Mouse (Mus musculus): ENCODE measurements around the gene Yipf6.

Gene Yipf6
- long read RNA-seq, experiment 1, full-length matches to known transcripts, result 7 of 17 reads
- long read RNA-seq, experiment 1, partial matches to known transcripts, result 2 of 17 reads
- long read RNA-seq, experiment 1, other reads (novel, unspliced or antisense), result 8 of 17 reads
- long read RNA-seq, experiment 2, full-length matches to known transcripts, result 10 of 11 reads
- long read RNA-seq, experiment 2, partial matches to known transcripts, result 0 of 11 reads
- long read RNA-seq, experiment 2, other reads (novel, unspliced or antisense), result 1 of 11 reads

DNA sequence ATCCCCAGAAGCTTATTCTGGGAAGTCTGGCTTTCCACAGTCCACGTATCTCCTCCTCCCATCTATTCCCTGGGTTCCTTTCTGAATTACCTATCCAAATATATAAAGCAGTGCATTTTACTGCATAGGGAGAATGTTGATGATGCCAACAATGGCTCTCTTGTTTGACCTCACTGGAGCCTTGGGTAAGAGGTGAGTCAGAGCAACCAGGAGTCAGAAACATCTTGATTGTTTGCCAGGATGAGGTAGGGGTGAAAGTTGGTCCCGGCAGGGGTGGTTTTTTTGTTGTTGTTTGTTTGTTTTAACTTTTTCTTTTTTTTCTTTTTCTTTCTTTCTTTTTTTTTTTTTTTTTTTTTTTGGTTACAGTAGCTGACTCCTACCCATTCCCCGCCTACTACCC, at the start of gene Yipf6:
Gene Yipf6, plus strand, starts transcription at position 216 of the 400 bp plus-strand sequence.
- intact Hi-C loops (cut with DNase I), result no loop called here

DNA sequence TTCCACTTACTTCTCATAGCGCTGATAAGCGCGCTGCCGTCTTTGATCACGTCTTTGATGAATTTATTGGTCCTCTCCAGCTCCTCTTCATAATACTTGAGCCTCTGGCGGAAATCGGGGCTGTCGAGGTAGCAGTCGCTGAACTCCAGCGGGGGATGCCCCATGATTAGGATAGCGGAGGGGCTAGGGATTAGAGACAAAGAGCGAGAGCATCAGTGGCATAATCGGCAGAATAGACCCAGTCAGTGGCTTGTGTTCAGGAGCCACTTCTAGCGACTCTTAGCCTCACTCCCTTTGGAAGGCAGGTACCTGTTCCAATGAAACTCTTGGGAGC, 46.1 kb upstream of the Yipf6 start:
- intact Hi-C loops (cut with DNase I), result no loop called here

DNA sequence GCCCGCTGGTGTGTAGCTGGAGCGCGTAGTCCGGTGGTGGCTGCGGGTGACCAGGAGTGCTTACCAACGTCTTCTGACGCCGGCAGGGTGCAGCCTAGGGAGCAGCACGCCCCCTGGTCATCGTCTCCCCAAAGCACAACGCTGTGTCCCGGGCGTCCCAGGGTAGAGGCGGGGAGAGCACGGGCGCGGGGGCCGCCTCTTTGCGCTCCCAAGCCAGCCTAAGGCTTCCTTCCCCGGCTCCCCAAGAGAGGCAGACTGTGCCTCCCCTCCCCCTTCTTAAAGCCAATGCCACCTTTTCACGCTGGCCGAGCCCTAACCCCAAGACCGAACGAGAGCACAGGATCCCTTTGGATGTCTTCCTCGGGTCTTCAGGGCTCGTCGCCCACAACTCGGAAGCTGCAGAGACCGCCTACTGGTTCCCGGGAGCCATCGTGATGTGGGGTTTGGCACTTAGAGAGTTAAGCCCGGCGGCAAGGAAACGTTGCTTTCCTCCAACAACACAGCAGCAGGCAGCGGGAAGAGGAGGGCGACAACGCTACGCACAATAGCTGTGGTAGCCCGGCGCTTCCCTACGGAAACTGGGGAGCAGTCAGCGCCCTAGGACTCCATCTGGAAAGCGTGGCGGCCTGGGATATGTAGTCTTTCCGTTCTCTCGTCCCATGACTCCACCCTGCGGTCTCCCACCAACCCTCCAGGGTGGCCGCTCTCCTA, 45.6 kb upstream of the Yipf6 start, which contains the start of gene Ophn1:
Gene Ophn1, minus strand, starts transcription at position 620 of the 711 bp plus-strand sequence.
- intact Hi-C loops (cut with DNase I), result no loop called here

DNA sequence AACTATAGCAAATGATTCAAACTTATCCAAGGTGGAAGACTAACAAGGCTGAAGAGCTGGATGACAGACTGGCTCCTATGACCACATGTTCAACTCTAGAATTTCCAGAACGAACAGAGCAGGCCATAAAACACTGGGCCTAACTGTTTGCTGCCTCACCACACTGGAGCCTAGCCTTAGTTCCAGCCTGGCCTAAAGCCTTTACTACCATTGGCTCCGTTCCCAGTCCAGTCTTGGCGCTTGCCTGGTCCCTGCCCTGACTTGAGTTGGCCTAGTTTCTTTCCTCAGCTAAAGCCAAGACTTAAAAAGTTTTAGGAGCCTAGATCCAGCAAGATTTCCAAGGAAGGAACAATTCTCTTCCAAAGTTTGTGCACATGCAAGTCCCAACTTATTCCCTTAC, 37.8 kb upstream of the Yipf6 start:
- intact Hi-C loops (cut with DNase I), result no loop called here

DNA sequence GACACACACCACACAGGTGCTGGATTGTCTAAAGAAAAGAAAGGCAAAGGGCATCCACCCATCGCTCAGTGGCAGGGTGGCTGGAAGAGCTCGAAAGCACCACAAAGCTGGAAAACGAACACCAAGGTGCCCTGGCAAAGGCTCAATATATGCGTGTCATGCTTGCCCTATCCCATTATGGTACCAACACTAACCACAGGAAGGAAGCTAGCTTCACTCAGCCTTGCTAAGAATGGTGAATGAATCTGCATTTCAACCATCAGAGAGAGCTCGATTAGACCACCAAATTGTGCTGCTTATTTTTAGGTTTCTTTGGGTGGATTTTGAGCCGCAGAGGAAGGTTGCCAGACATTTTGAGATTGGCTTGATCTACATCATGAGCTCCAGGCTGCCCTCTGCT, 31.9 kb upstream of the Yipf6 start:
- intact Hi-C loops (cut with DNase I), result no loop called here

DNA sequence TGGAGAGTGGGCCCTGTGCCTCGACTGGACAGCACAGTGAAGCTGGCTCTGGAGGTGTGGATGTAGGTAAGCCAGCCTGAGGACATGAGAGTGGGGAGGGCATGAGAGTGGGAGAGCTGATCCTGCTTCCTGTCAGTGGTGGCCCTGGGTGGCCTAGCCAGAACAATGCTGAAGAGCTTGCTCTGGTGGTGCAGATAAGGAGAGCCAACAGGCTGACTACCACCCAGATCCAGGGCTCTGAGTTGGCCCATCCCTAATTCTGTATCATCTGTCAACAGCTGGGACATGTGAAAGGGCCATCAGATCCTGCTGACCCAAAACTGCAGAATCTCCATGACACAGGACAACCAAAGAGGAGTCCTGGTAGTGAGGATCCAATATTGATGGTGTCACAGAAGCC, 27.2 kb upstream of the Yipf6 start:
- intact Hi-C loops (cut with DNase I), result no loop called here

DNA sequence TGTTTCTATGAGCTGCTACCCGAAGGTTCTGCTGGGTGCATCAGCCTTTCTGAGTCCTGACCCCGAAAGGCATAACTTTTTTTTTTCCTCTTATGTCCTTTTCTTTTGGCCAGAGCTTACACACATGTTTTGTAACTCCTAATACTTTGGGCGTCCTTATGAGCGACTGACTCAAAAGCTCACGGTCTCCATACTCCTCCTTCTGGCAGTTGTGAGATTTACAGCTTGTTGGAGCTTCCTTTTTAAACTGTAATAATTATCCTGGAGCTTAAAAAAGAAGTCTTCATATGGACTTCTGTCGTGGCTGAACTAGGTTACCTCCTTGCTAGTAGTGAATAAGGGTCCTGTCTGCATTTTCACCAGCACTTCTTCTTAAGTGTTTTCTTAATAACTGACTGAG, 16.7 kb upstream of the Yipf6 start:
- intact Hi-C loops (cut with DNase I), result loop anchor here (1.0 kb wide), 1 partner anchor 218 kb away; no protein-coding TSS in a partner anchor

DNA sequence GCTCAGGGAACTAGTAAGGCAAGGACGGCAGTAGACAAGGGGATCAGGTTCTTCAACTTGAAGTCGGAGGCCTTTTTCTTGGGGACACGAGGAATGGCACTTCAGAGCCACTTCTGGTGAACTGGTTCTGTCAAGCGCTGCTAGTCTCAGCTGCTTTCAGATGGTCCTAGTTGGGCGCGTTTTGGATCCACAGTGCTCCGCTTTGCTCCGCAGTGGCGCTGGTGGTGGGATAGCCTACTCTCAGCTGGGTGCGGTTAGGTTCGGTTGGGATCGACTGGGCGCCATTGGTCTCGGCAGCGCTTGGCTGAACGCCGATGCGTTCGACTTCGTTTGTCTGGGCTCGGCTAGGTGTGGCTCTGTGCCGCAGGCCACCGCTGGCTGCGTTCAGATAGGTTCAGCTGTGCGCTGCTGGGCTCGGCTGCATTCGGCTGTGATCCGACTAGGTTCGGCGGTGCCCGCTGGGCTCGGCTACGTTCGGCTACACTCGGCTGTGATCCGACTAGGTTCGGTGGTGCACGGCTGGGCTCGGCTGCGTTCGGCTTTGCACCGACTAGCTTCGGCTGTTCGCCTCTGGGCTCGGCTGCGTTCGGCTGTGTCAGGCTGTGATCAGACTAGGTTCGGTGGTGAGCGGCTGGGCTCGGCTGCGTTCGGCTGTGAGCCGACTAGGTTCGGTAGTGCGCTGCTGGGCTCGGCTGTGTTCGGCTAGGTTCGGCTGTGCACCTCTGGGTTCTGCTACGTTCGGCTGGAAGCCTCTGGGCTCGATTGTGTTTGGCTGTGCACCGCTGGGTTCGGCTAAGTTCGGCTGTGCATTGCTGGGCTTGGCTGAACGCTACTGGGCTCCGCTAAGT, 815 bp downstream of the Yipf6 start:
- intact Hi-C loops (cut with DNase I), result no loop called here

DNA sequence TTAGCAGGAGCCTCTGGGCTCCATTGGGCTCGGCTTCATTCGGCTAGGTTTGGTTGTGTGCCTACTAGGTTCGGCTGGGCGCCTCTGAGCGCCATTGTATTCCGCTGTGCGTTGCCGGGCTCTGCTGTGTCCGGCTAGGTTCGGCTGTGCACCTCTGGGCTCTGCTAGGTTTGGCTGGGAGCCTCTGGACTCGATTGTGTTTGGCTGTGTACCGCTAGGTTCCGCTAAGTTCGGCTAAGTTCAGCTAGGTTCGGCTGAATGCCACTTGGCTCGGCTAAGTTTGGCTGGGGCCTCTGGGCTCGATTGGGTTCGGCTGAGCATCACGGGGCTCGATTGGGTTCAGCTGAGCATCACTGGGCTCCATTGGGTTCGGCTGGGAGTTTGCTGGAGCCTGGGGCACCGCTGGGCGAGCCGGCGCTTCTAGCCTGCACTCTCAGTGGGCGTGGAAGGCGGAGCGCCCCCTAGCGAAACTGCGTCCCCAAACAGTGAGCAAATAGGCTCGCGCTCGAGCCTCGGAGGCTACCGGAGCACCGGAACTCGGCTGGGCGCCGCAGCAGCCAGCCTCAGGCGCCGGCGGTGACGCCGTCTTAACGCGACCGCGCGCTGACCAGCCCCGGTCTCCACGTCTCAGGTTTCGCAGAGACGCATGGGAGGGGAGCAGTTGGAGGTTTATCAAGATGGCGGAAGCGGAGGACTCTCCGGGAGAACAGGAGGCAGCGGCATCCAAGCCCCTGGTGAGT, 1.6 kb downstream of the Yipf6 start:
- intact Hi-C loops (cut with DNase I), result no loop called here

DNA sequence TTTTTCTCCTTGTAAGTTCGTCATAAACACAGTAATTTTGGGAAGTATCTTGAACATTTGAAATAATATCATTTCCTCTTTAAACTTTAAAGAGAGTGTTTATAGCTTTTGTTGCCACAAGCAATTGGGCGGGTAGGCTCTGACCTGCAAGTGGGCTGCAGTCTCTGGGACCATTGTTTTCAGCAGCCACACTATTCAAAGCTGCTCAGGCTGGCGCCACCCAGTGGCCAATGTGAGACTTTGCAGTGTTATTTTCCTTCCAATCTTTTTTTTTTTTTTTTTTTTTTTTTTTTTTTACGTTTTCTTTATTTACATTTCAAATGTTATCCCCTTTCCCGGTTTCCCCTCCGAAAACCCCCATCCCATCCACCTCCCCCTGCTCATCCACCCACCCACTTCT, 17.8 kb downstream of the Yipf6 start:
- intact Hi-C loops (cut with DNase I), result no loop called here

DNA sequence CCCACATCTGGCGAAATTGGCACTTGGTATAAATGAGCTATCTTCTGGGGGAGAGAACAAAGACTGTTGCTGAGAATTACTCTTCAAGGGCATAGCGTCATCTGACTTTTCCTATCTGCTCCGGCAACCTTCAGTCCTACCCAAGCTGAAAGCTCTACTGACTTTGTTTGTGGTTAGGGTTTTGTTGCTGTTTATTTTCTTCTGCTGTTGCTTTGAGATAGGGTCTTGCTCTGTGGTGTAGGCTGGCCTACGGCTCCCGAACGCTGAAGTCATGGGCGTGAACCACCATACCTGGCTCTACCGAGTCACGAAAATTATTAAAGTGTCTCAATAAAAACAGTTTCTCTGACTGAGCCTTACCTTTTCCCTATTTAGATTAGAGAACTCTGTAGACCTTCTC, 22.2 kb downstream of the Yipf6 start:
- intact Hi-C loops (cut with DNase I), result no loop called here

DNA sequence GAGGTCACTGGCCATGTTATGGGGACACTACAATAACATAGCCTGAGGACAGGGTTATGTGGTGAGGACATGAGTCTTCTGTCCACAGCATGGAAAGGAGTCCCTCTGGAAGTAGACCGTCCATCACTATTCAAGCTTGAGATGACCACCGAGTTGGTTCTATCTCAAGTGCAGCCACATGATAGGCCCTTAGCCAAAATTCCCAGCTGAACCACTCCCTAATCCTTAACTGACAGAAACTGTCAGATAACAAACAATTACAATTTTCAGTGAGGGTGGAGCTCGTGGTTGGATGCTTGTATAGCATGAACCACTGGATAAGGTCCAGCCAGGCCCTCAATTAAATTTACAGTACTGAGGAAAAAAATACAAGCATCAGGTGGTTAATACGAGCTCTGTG, 22.9 kb downstream of the Yipf6 start:
- intact Hi-C loops (cut with DNase I), result no loop called here

DNA sequence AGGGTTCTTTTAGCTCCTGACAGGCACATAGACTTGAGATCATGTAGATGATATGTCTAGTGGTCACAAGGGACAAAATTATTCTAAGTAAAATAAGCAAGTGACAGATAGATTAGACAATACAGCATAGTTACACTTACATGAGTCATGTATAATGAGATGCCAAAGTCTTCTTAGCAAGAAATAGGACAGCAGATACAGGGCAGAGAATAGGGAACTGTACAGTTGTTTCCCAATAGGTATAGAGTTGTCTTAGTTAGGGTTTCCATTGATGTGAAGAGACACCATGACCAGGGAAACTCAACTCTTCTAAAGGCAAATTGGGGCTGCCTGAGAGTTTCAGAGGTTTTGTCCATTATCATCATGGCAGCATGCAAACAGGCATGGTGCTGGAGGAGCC, 27.6 kb downstream of the Yipf6 start:
- intact Hi-C loops (cut with DNase I), result no loop called here

DNA sequence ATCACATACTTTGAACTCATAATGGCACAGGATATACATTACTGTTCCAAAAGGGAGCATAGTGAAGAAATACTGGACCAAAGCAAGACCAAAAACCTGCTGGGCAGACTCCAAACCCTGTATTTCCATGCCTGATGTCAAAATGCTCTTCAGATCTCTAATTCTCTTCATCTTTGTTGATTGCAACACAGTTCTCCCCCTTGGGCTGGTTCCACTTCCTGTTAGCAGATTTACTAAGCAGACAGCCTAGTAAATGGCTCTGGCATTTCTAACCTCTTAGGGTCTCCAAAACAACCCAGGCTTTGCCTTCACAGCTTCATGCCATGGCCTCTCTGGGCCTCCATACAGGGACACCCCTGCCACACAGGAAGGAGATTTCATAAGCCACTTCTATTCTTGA, 28.4 kb downstream of the Yipf6 start:
- intact Hi-C loops (cut with DNase I), result no loop called here

DNA sequence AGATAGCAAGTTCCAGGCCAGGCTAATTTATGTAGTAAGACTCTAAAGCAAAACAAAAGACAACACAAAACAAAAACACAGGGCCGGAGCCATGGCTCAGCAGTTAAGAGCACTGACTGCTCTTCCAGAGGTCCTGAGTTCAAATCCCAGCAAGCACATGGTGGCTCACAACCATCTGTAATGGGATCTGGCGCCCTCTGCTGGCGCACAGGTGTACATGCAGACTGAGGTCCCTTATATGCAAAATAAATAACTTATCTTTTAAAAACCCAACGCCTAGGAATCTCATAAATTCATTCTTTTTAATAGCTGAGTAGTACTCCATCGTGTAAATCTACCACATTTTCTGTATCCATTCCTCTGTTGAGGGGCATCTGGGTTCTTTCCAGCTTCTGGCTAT, 50.5 kb downstream of the Yipf6 start:
- intact Hi-C loops (cut with DNase I), result loop anchor here (5.0 kb wide), 1 partner anchor 131 kb away; no protein-coding TSS in a partner anchor

DNA sequence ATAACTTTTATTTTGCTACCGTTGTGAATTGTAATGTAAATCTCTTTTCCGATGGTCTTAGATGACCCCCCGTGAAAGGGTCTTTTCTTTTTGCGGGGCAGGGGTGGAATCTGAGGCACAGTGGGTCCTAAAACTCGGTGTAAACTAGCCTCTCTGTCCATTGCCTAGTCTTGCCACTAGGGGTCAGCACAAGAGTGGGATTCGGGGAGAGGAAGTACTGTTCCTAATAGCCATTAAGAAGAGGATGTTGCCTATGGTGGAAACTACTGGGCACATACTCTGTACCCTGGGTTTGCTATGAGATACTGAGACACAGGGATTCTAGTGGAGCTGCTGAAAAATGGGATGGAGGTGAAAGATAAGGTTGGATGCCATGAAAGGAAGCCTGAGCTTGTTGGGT, 53.5 kb downstream of the Yipf6 start:
- intact Hi-C loops (cut with DNase I), result loop anchor here (5.0 kb wide), 1 partner anchor 128 kb away; no protein-coding TSS in a partner anchor

Measured in adrenal gland (tissue).